Mouse (Mus musculus) hindbrain, embryonic 14.5 days (tissue): ENCODE measurements around the gene Mdm4. TPM values are rescaled to one million over a fixed set of nuclear protein-coding genes. Genes with fewer than 3 reads are reported as not detected.

ENCODE experiments used
- ATAC-seq: fragments of 200-750 bp; cut with Nextera tagmentation; 2 replicates; pipeline ENCODE4 v1.8.0; 2017; ENCODE audit warnings: moderate number of reproducible peaks, mild to moderate bottlenecking, moderate TSS enrichment, moderate library complexity; ENCODE audit not compliant: low FRiP score
- DNase-seq: peaks from one replicate; pipeline ENCODE4 v3.0.0-alpha.2; 2015; ENCODE audit warnings: low spot score
- H3K27ac ChIP-seq: fragments of 300-500 bp; sonication (generic); 2 replicates; pipeline ENCODE4 v1.5.1; 2014; ENCODE audit warnings: mild to moderate bottlenecking, moderate library complexity
- H3K27me3 ChIP-seq: fragments of 300-500 bp; sonication (generic); 2 replicates; pipeline ENCODE4 v1.6.1; 2014; ENCODE audit warnings: mild to moderate bottlenecking, low read length, mixed read lengths; ENCODE audit not compliant: control insufficient read depth, insufficient read depth
- H3K36me3 ChIP-seq: fragments of 300-500 bp; sonication (generic); replicated peaks from 2 replicates; pipeline ENCODE4 v1.6.1; 2014; ENCODE audit not compliant: control insufficient read depth, insufficient read depth
- H3K4me1 ChIP-seq: fragments of 300-500 bp; sonication (generic); replicated peaks from 2 replicates; pipeline ENCODE4 v1.6.1; 2014; ENCODE audit warnings: antibody characterized with exemption, low read length, mixed read lengths; ENCODE audit not compliant: control insufficient read depth, insufficient read depth
- H3K4me2 ChIP-seq: fragments of 300-500 bp; sonication (generic); replicated peaks from 2 replicates; pipeline ENCODE4 v1.6.1; 2014; ENCODE audit warnings: mild to moderate bottlenecking, moderate library complexity
- H3K4me3 ChIP-seq: fragments of 300-500 bp; sonication (generic); replicated peaks from 2 replicates; pipeline ENCODE4 v1.5.1; 2014; ENCODE audit warnings: mild to moderate bottlenecking, low read length
- H3K9ac ChIP-seq: fragments of 300-500 bp; sonication (generic); 2 replicates; pipeline ENCODE4 v1.6.1; 2014
- H3K9me3 ChIP-seq: fragments of 300-500 bp; sonication (generic); 2 replicates; pipeline ENCODE4 v1.6.1; 2016; ENCODE audit warnings: low read length; ENCODE audit not compliant: control insufficient read depth
- WGBS: fragments of 180-500 bp; shearing (Covaris S2); extraction: QIAGEN DNeasy Blood & Tissue Kit; methylation state at CpG from one replicate; pipeline ENCODE4 v1.1.7; 2014; 5-methylcytosine and 5-hydroxymethylcytosine counted together
- polyA plus RNA-seq: library from polyadenylated mRNA; unstranded; fragments of >200 nt; fragmentation: Nextera tagmentation; extraction: Ambion mirVana; gene quantifications from 2 replicates; pipeline ENCODE4 v1.2.1, GENCODE M21; 2014

Mdm4 gene
- polyA plus RNA-seq, 1 experiment from 2014 or later, result 51.8 TPM

DNA sequence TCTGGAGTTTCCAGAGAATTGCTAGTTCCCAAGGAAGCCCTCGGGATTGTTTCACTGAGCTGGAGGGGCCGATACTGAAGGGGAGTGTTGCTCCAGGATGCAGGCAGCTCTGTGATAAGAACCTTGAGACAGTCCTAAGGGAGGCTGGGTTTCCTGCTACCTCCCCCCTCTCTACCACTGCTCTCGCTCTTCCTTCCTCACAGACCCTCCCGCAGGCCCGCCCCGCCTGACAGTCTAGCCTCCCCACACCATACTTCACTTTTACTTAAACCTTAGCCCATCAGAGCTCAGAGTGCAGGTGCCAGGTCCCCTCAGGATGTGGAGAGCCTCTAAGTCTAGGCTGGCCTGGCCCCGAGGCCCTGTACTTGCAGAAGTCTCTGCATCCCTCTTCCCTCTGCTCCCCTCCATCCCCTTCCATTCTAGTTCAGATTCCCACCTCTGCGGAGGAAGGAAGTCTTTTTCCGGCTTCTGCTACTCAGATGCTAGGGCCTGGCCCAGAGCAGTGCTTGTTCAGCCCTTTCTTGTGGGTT, 43.0 kb upstream of the Mdm4 start:
- DNase-seq, result no peak
- Histone ChIP-seq H3K27ac (no peak overlapping the region), H3K9me3 (no peaks in the 10 kb centered on the region), H3K4me3 (no peak overlapping the region), H3K27me3 (no peaks in the 10 kb centered on the region), H3K4me1 (peaks cover 12% of the 10 kb centered on the region; the same call in 1 of the 2 replicates), H3K9ac (no peak overlapping the region), H3K4me2 (no peak overlapping the region), H3K36me3 (peaks cover 17% of the 10 kb centered on the region)
- 59% methylated on average over 9 of the region's 9 CpGs for WGBS
- no peak for ATAC-seq

DNA sequence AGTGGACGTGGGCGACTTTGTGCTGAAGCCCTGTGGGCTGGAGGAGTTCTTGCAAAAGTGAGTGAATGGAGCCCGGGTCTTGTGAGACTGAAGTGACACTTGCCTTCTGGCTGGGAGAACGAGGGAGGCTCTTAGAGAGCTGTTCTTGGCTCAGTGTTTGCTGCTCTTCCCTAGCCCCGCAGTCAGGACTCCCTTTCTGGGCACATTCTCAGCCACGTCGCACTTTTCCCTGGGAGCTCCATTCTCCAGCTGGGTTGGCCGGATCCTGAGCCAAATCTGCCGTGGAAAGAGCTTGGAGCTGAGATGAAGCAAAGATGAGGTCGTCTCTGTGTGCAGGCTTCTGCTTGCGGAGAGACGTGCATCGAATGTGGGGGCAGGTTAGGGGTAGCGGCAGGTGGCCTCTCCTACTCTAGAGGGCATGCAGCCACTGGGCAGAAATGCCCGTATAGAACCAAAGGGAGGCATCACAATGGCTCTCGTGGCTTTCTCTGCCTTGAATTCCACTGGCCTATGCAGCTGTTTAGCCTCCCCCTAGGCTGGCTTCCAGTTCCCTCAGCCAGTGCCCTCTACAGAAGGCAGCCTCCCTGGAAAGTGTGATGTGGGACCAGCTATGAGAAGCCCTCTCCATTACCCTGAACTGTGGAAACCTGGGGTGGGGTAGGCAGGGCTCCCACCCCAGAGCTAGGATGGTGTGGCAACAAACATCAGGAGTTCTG, 41.5 kb upstream of the Mdm4 start:
- H3K27ac ChIP-seq, result peak overlapping the region; percentile 0
- WGBS, result 54% methylated on average over 16 of the region's 16 CpGs
- peaks cover 30% of the 10 kb centered on the region for H3K36me3 ChIP-seq
- H3K4me2 ChIP-seq, result no peak overlapping the region
- ATAC-seq, result peak; percentile 15; the same call in 1 of the 2 replicates
- peak; percentile 55 for DNase-seq
- peaks cover 17% of the 10 kb centered on the region; the same call in 1 of the 2 replicates for H3K4me1 ChIP-seq
- no peaks in the 10 kb centered on the region for H3K27me3 ChIP-seq
- H3K9ac ChIP-seq, result no peak overlapping the region
- H3K4me3 ChIP-seq, result no peak overlapping the region
- H3K9me3 ChIP-seq, result no peaks in the 10 kb centered on the region

DNA sequence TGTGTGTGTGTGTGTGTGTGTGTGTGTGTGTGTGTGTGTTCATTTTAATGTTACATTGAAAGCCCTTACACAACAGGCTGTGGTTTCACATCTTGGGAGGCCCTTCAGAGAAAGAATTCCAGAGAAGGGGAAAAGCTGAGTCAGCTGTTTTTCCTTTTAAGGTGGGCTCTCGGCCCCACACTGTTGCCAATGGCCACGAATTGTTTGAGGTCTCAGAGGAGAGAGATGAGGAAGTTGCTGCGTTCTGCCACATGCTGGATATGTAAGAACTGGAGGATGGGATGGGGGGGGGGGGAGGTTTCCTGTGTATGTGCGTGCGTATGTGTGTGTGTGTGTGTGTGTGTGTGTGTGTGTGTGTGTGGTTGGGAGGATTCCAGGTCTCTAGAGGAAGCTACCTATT, 39.8 kb upstream of the Mdm4 start:
- Histone ChIP-seq H3K9me3 (no peaks in the 10 kb centered on the region), H3K4me2 (no peak overlapping the region), H3K4me3 (no peak overlapping the region), H3K27me3 (no peaks in the 10 kb centered on the region), H3K27ac (peak overlapping the region; percentile 56), H3K4me1 (peaks cover 17% of the 10 kb centered on the region; the same call in 1 of the 2 replicates), H3K9ac (no peak overlapping the region), H3K36me3 (peaks cover 32% of the 10 kb centered on the region)
- DNase-seq (no peak), ATAC-seq (no peak)
- WGBS, result 62% methylated on average over 5 of the region's 5 CpGs

GRCm38 (mm10) chr1:133069275-133070120, 39.1 kb upstream of the Mdm4 start:
- Histone ChIP-seq H3K9ac (no peak overlapping the region), H3K4me2 (no peak overlapping the region), H3K4me1 (peaks cover 17% of the 10 kb centered on the region; the same call in 1 of the 2 replicates), H3K4me3 (no peak overlapping the region), H3K27ac (peak overlapping the region; percentile 56), H3K36me3 (peaks cover 32% of the 10 kb centered on the region), H3K9me3 (no peaks in the 10 kb centered on the region), H3K27me3 (no peaks in the 10 kb centered on the region)
- DNase-seq (no peak), ATAC-seq (no peak)
- 77% methylated on average over 12 of the region's 12 CpGs for WGBS

GRCm38 (mm10) chr1:133068669-133069274, 38.4 kb upstream of the Mdm4 start:
- H3K9me3 ChIP-seq, result no peaks in the 10 kb centered on the region
- H3K4me1 ChIP-seq, result peaks cover 17% of the 10 kb centered on the region; the same call in 1 of the 2 replicates
- H3K9ac ChIP-seq, result no peak overlapping the region
- DNase-seq (no peak), ATAC-seq (peak; percentile 28; the same call in 1 of the 2 replicates)
- H3K36me3 ChIP-seq, result peaks cover 32% of the 10 kb centered on the region
- 80% methylated on average over 15 of the region's 15 CpGs for WGBS
- H3K27me3 ChIP-seq, result no peaks in the 10 kb centered on the region
- H3K27ac ChIP-seq, result peak overlapping the region; percentile 56
- no peak overlapping the region for H3K4me2 ChIP-seq
- H3K4me3 ChIP-seq, result no peak overlapping the region

- DNase-seq, result no peak
- H3K4me1 ChIP-seq, result peaks cover 17% of the 10 kb centered on the region; the same call in 1 of the 2 replicates
- no peak overlapping the region for H3K4me2 ChIP-seq
- WGBS, result 65% methylated on average over 5 of the region's 5 CpGs
- no peak overlapping the region for H3K4me3 ChIP-seq
- no peak overlapping the region for H3K9ac ChIP-seq
- H3K27me3 ChIP-seq, result no peaks in the 10 kb centered on the region
- peaks cover 34% of the 10 kb centered on the region for H3K36me3 ChIP-seq
- no peaks in the 10 kb centered on the region for H3K9me3 ChIP-seq
- ATAC-seq, result 0 out of 2 replicates have a peak, but pooled peaks have one; percentile 37
- H3K27ac ChIP-seq, result peak overlapping the region; percentile 56; the same call in 1 of the 2 replicates
These were observed 37.9 kb upstream of the Mdm4 start for GRCm38 (mm10) chr1:133068268-133068667.

DNA sequence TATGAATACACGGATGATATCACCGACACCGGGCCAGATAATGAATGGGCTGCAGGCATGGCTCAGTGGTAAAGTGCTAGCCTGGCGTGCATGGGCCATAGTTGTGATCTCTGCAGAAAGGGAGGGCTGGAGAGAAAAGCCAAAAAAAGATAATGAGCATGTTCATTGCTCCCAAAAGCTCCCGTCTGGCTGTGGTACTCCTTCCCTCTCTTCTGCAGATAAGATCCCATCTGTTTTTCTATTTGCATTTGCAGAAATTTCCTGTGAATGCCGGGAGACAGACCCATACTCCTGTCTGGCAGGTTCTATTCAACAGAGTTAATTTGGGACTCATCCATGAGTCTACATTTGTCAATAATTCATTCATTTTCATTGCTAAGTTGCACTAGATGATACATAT, 32.8 kb upstream of the Mdm4 start:
- WGBS, result 94% methylated on average over 6 of the region's 6 CpGs
- Histone ChIP-seq H3K4me1 (peaks cover 4% of the 10 kb centered on the region; the same call in 1 of the 2 replicates), H3K36me3 (peaks cover 29% of the 10 kb centered on the region), H3K27ac (no peak overlapping the region), H3K9me3 (no peaks in the 10 kb centered on the region), H3K4me2 (no peak overlapping the region), H3K9ac (no peak overlapping the region), H3K27me3 (no peaks in the 10 kb centered on the region), H3K4me3 (no peak overlapping the region)
- DNase-seq, result no peak
- no peak for ATAC-seq

DNA sequence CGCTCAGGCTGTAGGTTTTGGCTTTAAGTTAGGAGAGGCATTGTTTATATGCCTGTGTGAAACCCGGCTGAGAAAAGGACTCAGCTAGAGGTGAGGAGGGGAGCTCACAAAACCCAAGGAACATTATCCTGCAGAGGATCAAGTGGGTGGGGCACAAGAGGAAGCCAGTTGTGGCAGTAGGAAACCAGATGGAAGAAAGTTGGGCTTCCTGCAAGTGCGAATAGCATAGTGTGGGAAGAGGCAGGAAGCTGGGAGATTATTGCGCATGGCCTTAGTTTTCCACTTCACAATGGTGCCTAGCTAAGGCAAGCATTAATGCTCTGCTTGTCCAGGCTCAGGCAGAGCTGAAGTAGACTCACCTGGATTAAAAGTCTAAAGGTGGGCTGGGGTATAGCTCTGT, 30.3 kb upstream of the Mdm4 start:
- no peak for DNase-seq
- Histone ChIP-seq H3K4me1 (peaks cover 14% of the 10 kb centered on the region), H3K27ac (no peak overlapping the region), H3K9ac (no peak overlapping the region), H3K4me2 (no peak overlapping the region), H3K9me3 (no peaks in the 10 kb centered on the region), H3K4me3 (no peak overlapping the region), H3K27me3 (no peaks in the 10 kb centered on the region), H3K36me3 (peaks cover 10% of the 10 kb centered on the region; the same call in 1 of the 2 replicates)
- 59% methylated on average over 4 of the region's 4 CpGs for WGBS
- no peak for ATAC-seq

DNA sequence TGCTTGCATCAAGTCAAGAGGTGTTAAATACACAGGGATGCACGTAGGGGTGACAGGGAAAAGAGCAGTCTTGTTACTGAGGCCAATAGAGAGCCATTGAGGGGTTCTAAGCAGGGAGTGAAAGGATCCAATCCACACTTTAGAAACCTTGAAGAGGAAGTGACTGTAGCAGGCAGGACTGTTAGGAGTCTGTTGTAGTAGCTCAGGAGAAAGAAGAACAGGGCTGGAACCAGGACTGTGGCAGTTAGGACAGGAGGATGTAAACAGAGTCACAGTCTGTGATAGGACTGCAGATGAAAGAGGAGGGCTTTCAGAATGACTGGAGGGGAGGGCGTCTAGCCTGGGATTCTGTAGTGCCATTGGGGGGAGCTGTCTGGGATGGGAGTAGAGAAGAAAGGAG, 29.2 kb upstream of the Mdm4 start:
- no peak overlapping the region for H3K9ac ChIP-seq
- no peaks in the 10 kb centered on the region for H3K27me3 ChIP-seq
- H3K27ac ChIP-seq, result no peak overlapping the region
- no peaks in the 10 kb centered on the region for H3K9me3 ChIP-seq
- 61% methylated on average over 2 of the region's 2 CpGs for WGBS
- H3K4me3 ChIP-seq, result no peak overlapping the region
- H3K36me3 ChIP-seq, result peaks cover 10% of the 10 kb centered on the region; the same call in 1 of the 2 replicates
- peaks cover 14% of the 10 kb centered on the region for H3K4me1 ChIP-seq
- no peak overlapping the region for H3K4me2 ChIP-seq
- no peak for ATAC-seq
- DNase-seq, result no peak
